ENCODE assay signal across 8 mouse cellular contexts in genomic region chr4:108327730-108328484, GRCm38 (mm10). TPM values are rescaled to one million over a fixed set of nuclear protein-coding genes. Genes with fewer than 3 reads are reported as not detected.
DNase-seq lines count a peak whose midpoint lies in the region; ATAC-seq lines count a peak whose summit lies in the region.

TSS of gene Coa7 (plus strand) at chr4:108328140.

- peak; percentile 95 for DNase-seq in adipocyte (ENCODE audit: low spot score)
- DNase-seq in embryo, embryonic 10 days (ENCODE audit: low spot score), result peak; percentile 99
- DNase-seq in gastrocnemius, postnatal 10 days, result peak; percentile 98
- peak; percentile 96 for DNase-seq in left cerebral cortex, postnatal 10 days (ENCODE audit: extremely low spot score in 1 of 2, low spot score in 2 of 2)
- peak; percentile 97 for DNase-seq in right cerebral cortex, postnatal 25 days
- DNase-seq in urinary bladder, postnatal 4 days (ENCODE audit: low spot score in 2 of 2), result peak; percentile 95 to 97

- ATAC-seq in inflammation-experienced regulatory T-cells, adult 6 months, result peak; percentile 94
- ATAC-seq in megakaryocyte-erythroid progenitor cell, adult 5-6 weeks (replicated peaks; ENCODE audit: low FRiP score, low TSS enrichment, poor library complexity, severe bottlenecking), result peak; percentile 94

- intact Hi-C loops in left cerebral cortex, postnatal 10 days (cut with DNase I), result loop anchor here (10.0 kb wide), 2 partner anchors 73 to 393 kb away; no protein-coding TSS in a partner anchor

RNA-seq across cellular contexts. Expression of gene Coa7, which starts in this region (rescaled TPM):
- total RNA-seq in gastrocnemius, postnatal 10 days (2021), result 10 to 100 TPM; 21.7 to 24.4 TPM
- 10 to 100 TPM; 16.1 to 26.8 (median 22.9) TPM for polyA plus RNA-seq in inflammation-experienced regulatory T-cells, adult 6 months (2017; shearing (Covaris generic))
- total RNA-seq in left cerebral cortex, postnatal 10 days (2021), result 10 to 100 TPM; 36.8 to 39.7 TPM
- total RNA-seq in megakaryocyte-erythroid progenitor cell, adult 5-6 weeks (2014; fragmentation: Nextera tagmentation), result 12.8 and 27.1 TPM in 2 replicates
- total RNA-seq in megakaryocyte-erythroid progenitor cell, adult 5-6 weeks (2017), result 5.9 and 16.1 TPM in 2 replicates

Comparison
In these comparisons a context has a peak if more than half of its experiments do, and no peak if none do; other contexts are left out.
1. Peak in every context shown above with its lines: DNase-seq and ATAC-seq.